Mouse (Mus musculus): ENCODE results near the gene Anp32b.

The Anp32b gene

DNA sequence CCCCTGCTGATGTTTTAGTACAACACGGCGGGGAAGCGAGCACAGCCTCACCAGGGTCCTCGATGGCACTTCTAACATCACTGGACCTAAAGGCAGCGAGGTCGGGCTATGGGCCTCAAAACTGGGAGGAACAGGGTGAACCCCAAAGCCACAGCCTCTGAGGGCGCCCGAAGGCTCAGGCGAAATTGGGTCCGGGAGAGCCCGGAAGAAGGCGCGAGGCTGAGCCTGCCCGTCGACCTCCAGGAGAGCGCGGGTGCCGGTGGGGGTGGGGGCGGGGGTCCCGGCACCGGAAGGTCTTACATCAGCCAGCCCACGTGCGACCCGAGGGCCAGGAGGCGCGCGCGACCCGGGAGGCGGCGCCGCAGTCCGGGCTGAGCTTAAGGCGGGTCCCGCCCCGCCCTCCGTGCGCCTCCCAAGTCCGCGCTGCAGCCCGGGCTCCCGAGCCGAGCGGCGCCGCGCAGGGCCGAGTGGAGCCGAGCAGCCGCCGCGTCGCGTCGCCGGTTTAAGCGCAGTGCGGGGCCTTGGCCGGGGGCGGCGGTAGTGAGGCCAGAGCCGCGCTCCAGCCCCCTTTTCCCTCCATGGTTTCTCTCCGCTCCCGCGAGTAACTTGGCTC lies at the start of gene Anp32b:
Anp32b (plus strand) TSS at position 384 of the 613 bp plus-strand sequence.
- peak; percentile 88 for DNase-seq (ENCODE audit: low read depth, low spot score)

DNA sequence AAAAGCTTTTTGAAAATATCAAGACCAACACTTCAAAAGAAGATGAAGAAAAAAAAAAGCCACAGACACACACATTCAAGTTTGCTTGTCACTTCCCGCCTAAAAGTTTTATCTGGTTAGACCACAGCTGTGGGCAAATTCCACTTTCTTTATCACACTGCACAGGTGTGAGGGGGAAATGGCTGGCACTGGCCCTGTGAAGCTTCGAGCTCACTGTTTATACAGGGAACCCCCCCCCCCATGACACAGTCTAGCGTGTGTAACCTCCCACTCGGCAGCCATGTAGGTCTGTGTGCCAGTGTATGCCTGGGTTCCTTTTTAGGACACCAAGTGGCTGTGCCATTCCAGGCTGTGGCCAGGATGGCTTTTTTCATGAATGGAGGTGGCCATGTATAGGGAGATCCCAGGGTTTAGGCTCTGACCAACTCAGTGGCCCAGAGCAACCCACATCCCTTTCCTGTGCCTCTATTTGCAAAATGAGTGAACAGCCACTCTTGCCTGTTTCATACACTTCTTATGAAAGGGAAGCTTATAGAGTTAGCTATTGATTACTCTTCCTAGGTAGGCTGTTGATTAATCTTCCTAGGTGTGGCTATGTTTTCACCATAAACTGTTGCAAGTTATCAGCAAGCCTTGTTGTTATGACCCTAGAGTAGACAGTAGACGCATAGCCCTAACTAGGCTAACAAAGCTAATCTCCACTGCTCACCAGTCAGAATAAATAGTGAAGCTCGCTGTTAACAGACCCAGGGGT lies 46.5 kb upstream of the Anp32b start:
- peak; percentile 88 for DNase-seq (ENCODE audit: low read depth, low spot score)

DNA sequence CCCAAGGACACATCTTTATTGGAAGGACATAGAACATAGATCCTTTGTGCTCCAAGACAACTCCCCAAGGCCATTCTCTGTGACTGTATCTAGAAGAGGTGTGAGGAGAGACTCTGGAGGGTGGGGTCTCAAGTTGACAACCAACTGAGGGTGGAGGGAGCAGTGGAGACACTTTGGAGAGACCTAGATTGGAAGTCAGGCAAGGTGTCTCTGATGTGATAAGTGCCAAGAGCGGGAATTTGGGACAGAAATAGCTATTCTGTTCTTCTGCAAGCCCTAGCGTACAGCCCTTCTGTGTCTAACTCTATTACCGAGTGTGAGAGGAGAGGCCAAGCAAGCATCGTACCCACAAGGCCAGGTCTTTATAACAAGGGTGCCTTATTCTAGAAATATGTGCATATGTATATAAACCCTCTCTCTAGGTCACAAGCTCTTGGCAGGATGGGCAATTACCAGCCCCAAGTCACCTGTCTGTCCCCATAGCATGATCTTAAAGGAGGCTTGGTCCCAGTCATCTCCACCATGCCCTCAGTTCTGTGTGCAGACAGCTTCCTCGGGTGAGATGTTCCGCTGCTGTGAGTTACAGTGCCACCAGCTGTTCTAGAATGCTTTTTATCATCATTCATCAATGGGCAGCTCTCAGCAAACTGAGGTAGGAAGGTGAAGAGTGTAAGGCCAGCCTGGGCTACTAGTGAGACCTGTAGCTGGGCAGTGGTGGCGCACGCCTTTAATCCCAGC lies 43.6 kb upstream of the Anp32b start:
- peak; percentile 83 for DNase-seq (ENCODE audit: low read depth, low spot score)

DNA sequence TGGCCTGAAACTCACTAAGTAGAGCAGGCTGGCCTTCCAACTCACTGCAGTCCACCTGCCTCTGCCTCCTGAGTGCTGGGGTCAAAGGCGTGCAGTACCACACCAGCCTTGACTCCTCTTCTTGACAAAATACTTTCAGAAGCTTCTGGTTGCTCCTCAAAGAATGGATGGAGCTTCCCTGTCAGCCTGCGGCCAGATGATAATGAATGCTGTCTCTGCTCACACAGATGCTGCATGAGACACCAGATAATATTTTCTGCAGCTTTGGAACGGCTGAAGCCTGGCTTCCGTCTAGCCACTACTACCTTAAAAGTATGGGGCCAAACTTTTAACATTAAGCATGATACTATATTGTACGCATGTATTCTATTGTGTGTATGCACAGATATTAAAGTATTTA lies 40.0 kb upstream of the Anp32b start:
- peak; percentile 77 for DNase-seq (ENCODE audit: low read depth, low spot score)

DNA sequence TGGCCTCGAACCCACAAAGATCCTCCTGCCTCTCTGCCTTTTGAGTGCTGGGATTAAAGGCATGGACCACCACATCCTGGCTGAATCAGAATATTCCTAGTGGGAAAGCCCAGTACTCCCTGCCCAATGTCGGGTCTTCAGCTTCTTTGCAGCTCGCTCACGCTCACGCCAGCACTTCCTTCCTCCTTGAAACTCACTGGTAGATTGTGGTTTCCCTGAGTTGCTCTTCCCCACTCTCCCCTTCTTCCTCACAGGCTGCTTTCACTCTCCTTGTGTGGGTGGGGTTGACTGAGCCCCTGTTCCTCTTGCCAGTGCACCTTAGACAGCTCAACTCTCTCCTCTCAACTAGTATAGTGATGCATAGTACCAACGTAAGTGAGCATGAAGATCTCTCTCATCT lies 39.2 kb upstream of the Anp32b start:
- DNase-seq (ENCODE audit: low read depth, low spot score), result no peak

DNA sequence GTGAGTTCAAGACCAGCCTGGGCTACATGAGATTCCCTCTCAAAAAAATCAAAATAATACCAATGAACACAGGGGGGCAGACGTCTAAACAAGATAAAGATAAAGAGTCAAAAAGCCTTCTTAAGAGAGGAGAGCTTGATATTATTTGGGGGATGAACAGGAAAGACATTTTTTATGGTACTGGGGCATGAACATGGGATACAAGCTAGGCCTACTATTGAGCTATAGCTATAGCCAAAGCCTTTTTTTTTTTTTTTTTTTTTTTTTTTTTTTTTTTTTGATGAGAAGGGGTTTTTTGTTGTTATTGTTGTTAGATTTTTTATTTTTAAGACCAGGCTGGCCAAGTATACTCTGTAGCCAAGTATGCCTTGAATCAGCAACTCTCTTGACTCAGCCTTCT lies 38.6 kb upstream of the Anp32b start:
- DNase-seq (ENCODE audit: low read depth, low spot score), result no peak

DNA sequence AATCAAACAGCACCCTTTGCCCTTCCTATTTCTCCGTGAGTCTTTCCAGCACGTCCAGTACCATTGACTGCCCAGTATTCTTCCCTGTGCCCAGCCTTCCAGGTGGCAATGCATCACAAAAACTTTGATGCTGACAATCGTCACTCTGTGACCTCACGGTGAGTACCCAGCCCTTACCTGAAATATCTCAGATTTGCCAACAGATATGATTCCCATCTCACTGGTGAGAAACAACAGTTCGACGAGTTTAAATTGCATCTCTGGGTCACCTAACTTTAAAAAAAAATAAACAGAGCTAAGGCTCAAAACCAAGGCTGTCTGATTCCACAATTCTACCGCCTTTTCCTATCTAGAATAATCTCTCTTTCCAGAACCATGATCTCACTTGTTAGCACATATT lies 37.3 kb upstream of the Anp32b start, which contains the start of gene Hemgn:
Hemgn (minus strand) TSS at position 101 of the 400 bp plus-strand sequence.
- no peak for DNase-seq (ENCODE audit: low read depth, low spot score)

DNA sequence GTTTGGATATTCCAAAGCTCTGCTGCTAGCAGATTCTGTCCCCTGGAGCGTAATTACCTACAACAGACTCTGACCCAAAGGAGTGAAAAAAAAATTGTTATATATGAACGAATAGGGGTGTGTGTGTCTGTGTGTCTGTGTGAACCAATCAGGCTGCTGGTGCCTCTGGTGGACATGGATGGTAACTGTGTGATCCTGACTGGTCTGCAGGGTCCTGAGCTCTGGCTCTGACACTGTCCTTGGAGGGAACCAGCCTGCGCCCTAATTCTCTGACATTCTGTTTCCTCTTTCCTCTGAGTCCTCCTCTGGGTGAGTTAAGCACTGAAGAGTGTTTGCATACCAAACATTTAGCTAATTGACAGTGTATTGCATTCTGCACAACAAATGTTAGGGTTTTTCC lies 33.2 kb upstream of the Anp32b start:
- DNase-seq (ENCODE audit: low read depth, low spot score), result no peak

DNA sequence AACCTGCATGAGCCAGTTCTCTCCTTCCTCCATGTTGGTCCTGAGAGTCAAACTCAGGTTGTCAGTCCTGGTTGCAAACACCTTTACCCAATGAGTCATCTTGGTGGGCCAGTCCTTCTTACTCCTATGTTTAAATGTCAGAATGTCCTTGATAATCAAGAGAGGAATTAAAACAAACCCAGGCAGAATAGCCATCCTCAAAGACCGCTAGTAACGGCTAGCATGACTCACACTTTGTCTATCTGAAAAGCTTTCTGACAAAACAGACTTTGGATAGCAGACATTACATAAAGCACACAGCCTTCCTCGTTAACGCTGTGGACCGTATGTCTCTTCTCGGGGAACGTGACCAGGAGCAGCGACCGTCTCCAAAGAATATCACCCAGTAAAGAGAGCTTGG lies 31.9 kb upstream of the Anp32b start:
- DNase-seq (ENCODE audit: low read depth, low spot score), result no peak

DNA sequence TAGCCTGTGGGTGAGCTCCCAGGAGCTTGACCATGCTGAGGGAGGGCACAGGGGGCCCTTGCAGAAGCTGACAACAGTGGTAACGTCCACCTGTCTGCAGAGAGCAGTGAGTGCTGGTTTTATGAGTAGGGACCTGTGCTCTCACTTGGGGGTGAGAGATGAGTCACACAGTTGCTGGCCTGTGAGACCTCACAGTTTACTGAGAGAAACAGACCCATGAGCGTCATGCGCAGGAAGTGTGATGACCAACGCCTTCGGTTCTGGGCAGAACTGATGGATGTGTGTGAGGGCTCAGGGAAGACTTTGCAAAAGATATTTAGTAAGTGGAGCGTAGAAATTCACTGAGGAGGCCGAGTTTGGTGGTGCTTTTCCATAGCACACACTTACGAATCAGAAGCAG lies 28.1 kb upstream of the Anp32b start:
- no peak for DNase-seq (ENCODE audit: low read depth, low spot score)

DNA sequence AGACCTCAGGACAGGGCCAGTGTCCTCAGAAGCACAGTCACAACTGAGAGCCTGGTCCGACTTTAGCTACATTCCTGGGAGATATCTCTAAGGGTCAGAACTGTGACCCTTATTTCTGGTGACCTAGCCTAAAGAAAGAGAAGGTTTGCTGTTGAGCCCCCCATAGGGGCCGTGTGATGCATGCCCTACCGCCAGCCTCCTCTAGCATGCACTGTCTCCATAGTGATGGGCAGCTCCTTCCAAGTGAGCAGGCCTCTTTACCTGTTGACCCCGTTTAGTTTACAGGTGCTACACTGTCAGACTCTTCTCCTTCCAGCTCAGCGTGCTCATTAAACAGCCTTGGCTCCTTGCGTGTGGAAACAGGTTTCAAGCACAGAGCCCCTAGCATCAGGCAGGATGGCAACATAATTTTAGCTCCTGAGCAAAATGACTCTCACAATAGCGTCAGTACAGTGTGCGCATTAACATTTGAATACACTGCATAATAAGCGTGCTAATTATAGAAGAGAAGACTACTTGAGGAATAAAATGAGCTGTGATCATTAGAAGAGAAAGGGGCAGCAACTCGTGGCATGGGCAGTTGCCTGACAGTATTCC lies 21.7 kb upstream of the Anp32b start:
- DNase-seq (ENCODE audit: low read depth, low spot score), result no peak

DNA sequence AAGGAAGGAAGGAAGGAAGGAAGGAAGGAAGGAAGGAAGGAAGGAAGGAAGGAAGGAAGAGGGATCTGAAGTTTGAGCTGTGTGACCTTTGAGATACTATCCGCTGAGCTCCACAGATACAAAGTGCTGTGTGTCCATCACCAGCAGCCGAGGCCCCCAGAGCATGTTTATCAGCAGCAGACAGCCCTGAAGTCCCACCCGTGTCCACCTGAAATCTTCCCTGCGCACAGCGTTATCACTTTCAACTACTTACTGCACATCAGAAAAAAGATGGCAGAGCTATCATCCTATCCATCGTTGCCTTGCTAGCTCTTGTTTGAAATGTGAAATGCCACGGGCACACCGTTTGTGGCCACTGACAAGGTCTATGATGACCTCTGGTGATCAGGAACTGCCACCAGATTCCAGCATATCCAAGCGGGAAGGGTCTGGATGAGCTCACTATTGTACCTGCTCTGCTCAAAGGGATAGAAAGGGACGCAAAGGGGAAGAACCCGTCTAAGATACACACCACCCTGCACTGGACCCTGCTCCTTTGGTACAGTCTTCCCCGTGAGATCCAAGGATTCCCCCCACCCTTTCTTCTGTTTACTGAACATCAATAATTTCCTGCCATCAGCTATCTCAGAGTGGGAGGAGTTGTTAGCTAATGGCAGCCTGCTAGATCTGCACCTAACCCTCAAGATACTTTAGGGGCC lies 18.2 kb upstream of the Anp32b start:
- DNase-seq (ENCODE audit: low read depth, low spot score), result peak; percentile 78

DNA sequence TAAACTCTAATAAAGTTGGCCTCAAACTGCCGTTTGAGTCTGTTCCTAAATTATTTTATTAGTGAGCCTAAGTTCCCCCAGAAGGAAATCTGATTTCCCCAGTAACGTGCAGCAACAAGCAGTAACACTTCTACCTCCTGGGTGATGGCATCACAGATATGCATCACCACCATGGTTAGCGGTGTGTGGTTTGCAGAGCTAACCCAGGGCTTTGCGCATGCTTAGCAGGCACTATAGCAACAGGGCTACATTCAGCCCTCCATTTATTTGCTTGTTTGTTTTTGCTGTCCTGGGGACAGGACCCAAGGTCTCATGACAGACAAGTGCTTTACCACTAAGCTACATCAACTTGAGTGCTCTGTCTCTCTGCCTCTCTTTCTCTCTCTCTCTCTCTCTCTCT lies 8.2 kb upstream of the Anp32b start:
- DNase-seq (ENCODE audit: low read depth, low spot score), result no peak

DNA sequence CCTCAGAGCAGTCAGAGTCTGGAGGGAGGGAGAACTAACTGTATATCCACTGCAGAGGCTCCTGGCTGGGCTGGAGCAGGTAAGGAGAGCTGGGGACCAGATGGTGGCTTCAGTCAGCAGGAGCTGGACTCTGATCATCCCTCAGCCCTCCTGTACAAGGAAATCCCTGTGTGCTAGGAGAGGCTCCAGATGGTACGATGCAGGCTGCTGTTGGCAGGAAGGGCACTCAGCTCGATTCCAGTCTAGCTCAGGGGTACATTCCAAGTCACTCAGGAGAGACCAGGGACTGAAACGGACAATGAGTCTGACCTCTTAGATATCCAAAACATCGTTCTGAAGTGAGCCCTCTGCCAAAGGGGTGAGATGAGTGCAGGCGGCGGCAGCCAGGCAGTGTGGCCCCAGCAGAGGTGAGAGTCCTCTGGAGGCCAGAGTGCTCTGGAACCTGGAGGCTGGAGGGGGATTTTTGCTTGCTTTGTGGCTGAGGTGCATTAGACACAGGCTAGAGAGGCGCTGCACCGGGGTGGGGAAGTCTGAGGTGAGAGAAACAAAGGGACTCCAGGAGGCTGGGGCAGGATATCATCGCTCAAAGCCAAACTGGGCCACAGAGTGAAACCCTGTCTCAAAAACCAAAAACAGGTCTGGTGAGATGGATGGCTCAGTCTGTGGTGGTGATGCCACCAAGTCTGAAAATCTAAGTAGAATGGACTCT lies 5.3 kb upstream of the Anp32b start:
- DNase-seq (ENCODE audit: low read depth, low spot score), result no peak

DNA sequence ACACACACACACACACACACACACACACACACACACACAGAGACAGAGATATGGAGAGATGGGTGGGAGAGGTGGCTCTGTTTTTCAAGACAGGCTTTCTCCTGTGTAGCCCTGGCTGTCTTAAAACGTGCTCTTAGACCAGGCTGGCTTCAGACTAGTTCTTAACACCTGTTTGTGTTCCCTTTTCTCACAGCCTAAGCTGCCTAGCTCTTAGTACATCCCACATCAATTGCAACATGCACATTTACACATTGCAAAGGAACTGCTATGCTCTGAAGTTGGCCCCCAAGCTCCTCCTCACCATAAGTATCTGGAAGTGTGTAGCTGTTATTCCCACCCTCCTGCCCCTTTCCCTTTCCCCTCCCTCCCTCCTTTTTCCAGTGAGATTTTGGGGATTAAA lies 3.2 kb upstream of the Anp32b start:
- DNase-seq (ENCODE audit: low read depth, low spot score), result no peak

DNA sequence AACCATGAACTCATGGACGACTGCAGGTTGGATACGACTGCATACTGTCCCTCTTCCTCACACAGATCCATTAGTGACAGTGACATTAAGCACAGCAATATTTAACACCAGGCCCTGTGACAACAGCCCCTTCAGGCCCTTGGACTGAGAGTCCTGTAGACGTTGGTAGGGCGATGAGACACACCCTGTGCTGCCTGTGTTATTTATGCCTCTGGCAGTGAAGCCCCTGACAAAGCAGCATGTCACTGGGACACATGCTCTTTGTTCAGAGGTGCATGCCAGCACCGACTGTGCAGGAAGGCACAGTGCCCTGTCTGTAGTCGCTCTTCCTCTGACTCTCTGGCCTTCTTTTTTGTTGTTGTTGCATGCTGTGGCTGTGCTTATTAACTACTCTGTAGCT lies 1.8 kb upstream of the Anp32b start:
- no peak for DNase-seq (ENCODE audit: low read depth, low spot score)

DNA sequence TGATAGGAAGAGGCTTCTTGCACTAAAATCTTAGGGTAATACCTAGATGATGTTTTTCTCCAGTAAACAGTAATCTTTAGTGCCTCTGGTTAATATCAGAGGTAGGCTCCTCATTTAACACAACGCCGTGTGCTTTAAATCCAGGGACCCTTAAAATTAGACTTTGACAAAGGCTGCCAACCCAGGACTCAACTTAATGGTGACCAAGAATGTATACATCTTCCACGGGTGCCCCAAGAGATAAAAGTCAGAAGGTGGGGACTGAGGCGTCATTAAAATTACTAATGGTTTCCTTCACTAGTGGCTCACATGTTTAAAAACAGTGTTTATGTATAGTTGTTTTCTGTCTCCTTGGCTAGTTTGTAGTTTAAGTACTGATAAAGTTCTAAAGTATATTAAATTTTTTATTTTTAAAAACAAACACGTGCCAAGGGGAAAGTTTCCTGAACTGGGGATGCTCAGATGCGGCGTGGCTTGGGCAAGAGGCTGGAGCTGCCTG lies 633 bp upstream of the Anp32b start:
- DNase-seq (ENCODE audit: low read depth, low spot score), result no peak

DNA sequence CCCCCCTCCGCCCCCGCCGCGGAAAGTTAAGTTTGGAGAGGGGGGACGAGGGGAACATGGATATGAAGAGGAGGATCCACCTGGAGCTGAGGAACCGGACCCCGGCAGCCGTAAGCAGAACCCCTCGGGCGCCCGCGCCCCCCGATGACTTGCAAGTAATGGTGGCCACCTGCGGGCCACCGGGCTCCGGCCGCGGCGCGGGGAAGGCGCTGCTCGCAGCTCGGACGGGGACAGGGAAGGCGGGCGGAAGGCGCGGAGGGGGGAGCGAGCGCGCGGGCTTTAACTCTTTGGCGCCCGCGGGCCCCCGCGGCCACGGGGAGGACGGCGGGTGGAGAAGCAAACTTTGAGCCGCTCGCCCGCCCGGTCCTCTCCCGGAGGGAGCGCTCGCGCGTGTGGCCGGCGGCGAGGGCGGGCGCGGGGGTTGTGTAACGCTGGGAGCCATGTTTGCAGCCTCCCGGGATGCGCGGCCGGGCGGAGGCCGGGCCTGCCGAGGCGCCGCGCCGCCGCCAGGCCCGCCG lies 597 bp downstream of the Anp32b start:
- peak; percentile 43 for DNase-seq (ENCODE audit: low read depth, low spot score)

DNA sequence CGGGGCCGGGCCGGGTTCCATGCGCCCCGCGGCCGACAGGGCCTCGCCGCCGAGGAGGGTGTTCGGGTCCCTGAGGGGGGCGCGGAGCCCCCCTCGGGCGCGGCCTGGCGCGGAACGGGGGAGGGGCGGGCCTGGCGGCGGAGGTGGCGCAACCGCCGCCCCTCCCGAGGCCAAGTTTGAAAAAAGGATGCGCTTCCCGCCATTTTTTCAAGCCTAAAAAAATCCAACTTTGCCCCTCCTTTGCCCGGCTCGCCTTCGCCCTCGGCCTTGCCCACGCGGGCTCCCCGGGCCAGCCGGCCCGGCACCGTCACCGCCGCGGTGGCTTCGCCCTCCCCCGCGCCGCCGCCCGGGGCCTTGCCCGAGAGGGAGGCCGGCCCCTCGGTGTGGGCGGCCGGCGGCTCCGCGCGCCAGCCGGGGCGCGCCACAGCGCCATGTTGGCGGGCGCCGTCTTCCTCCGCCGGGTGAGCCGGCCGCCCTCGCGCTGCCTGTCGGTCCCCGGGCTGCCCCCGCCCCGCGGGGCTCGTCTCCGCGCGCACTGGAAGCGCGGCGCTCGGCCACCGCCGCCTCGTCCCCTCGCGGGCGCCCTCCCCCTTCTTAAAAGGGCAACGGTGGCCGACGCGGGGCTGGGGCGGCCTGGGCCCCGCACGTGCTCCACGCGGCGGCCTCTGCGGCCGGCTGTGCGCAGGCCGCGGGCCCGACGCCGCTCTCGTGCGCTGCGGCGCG lies 1.2 kb downstream of the Anp32b start:
- DNase-seq (ENCODE audit: low read depth, low spot score), result no peak

DNA sequence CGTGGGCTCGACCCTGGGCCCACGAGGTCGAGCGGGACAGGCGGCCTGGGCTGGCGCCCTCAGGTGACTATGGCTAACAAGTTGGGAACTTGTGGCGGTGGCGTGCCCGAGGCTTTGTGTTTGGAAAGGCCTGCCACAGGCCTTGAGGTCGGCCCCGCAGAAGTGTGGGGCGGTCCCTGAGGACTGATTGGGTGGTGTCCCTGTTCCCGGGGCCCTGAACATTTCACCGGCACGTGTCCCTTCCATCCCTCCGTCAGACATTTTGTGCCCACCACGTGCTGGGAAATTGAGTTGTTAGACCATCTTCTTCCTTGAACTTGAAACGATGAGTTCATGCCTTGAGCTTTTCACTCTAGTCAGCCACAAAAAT lies 1.8 kb downstream of the Anp32b start:
- DNase-seq (ENCODE audit: low read depth, low spot score), result peak; percentile 61

Measured in c-Kit-negative CD71-positive TER-119-positive erythroid progenitor cells, embryonic 14.5 days (primary cell).